Comparison of ENCODE assay signal across 8 mouse cellular contexts in the genomic region with DNA sequence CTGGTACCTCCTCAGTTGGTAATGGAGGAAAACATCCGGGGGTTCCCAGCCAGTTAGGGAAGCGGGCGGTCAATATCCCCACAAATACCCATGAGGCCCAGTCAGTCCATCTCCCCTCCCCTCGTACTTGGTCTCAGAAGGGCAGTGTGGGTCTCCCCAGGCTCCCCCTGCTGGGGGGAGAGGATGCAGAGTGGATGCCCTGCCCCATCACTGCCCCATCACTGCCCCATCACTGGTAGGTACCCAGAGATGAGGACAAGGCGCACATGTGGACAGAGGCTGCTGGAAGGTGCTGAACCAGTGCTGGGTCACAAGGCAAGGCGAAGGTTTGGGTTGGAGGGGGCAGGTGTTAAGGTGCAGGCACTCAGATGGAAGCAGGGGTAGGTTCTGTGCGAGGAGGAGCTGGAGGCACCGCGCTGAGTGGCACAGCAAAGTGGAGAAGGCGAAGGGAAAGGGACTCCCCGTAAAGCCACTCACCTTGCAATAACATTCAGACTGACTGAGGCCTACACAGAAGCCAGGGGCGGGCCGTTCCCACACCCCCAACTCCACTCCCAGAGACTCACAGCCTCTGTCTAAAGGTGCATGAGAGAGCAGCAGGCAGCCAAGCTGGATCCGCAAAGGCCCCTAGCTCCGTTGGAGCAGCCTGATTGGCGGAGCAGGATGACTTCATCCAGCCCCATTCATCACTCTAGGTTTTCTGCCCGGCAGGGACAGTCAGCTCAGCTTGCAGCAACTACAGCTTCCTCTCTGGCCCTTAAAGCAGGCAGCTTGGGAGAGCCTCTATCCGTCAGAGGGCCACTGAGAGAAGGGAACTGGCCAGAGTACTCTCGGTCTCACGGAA.
A peak's percentile ranks its signal among the peaks of the same experiment; 100 is the strongest.
DNase-seq lines count a peak whose midpoint lies in the region; ATAC-seq and TF ChIP-seq lines count a peak whose summit lies in the region.

No protein-coding gene starts in this region.

- peak; percentile 90 for ATAC-seq in hindbrain, postnatal 0 days
- ATAC-seq in liver, embryonic 11.5 days (replicated peaks; ENCODE audit: low FRiP score) = peak; percentile 27; the same call in 1 of the 2 replicates

- H3K79me2 ChIP-seq in heart, adult 2 months (replicated peaks; ENCODE audit: control insufficient read depth, insufficient read depth, low read length) = no peaks in the 10 kb centered on the region; the same call in 1 of the 2 replicates

- H3K27me3 ChIP-seq in heart, adult 2 months (ENCODE audit: control insufficient read depth, insufficient read depth, low read length) = no peaks in the 10 kb centered on the region
- H3K27me3 ChIP-seq in forebrain, embryonic 10.5 days (ENCODE audit: poor library complexity, severe bottlenecking) = no peaks in the 10 kb centered on the region
- H3K27me3 ChIP-seq in hindbrain, postnatal 0 days (ENCODE audit: insufficient read depth, low read length) = no peaks in the 10 kb centered on the region
- H3K27me3 ChIP-seq in liver, embryonic 11.5 days (replicated peaks; ENCODE audit: control insufficient read depth, insufficient read depth, low read length) = no peaks in the 10 kb centered on the region

- no peaks in the 10 kb centered on the region for H3K9me3 ChIP-seq in forebrain, embryonic 10.5 days
- no peaks in the 10 kb centered on the region for H3K9me3 ChIP-seq in hindbrain, postnatal 0 days (ENCODE audit: low read length)
- no peaks in the 10 kb centered on the region for H3K9me3 ChIP-seq in liver, embryonic 11.5 days (ENCODE audit: control insufficient read depth, low read length)

- H3K4me2 ChIP-seq in hindbrain, postnatal 0 days (ENCODE audit: low read depth, low read length) = peak overlapping the region; percentile 38
- H3K4me2 ChIP-seq in liver, embryonic 11.5 days = peak overlapping the region; percentile 33

- no peak overlapping the region for H3K4me3 ChIP-seq in heart, adult 2 months
- no peak overlapping the region for H3K4me3 ChIP-seq in bone marrow, adult 2 months (replicated peaks; ENCODE audit: control insufficient read depth, low read depth, low read length)
- peak overlapping the region; percentile 42 for H3K4me3 ChIP-seq in forebrain, embryonic 10.5 days
- 0 out of 2 replicates have a peak overlapping the region, but pooled peaks have one; percentile 3 for H3K4me3 ChIP-seq in hindbrain, postnatal 0 days (ENCODE audit: low read length)
- no peak overlapping the region for H3K4me3 ChIP-seq in liver, embryonic 11.5 days (ENCODE audit: low read depth, low read length)

- H3K27ac ChIP-seq in heart, adult 2 months = no peak overlapping the region
- no peak overlapping the region for H3K27ac ChIP-seq in bone marrow, adult 2 months (ENCODE audit: control insufficient read depth, insufficient read depth, low read depth, low read length, poor library complexity)
- peak overlapping the region; percentile 81 for H3K27ac ChIP-seq in forebrain, embryonic 10.5 days
- peak overlapping the region; percentile 81 for H3K27ac ChIP-seq in hindbrain, postnatal 0 days
- peak overlapping the region; percentile 7; the same call in 1 of the 2 replicates for H3K27ac ChIP-seq in liver, embryonic 11.5 days (ENCODE audit: low read depth, low read length)

- H3K36me3 ChIP-seq in heart, adult 2 months (ENCODE audit: control insufficient read depth, insufficient read depth, low read length) = no peaks in the 10 kb centered on the region
- H3K36me3 ChIP-seq in forebrain, embryonic 10.5 days (replicated peaks) = no peaks in the 10 kb centered on the region
- no peaks in the 10 kb centered on the region for H3K36me3 ChIP-seq in hindbrain, postnatal 0 days (ENCODE audit: insufficient read depth, low read length)
- H3K36me3 ChIP-seq in liver, embryonic 11.5 days (ENCODE audit: control insufficient read depth, insufficient read depth, low read length) = no peaks in the 10 kb centered on the region

- DNase-seq in heart, adult 11 months = peak; percentile 85
- DNase-seq in heart, adult 2 months = no peak
- DNase-seq in forebrain, embryonic 10.5 days (ENCODE audit: extremely low spot score, low spot score) = peak; percentile 74
- DNase-seq in hindbrain, postnatal 0 days (ENCODE audit: low spot score) = peak; percentile 85
- DNase-seq in liver, embryonic 11.5 days (ENCODE audit: low spot score) = no peak
- DNase-seq in right cerebral cortex, postnatal 25 days = peak; percentile 85
- DNase-seq in testis, postnatal 14 days (ENCODE audit: low spot score) = no peak

- intact Hi-C loops in heart, adult 2 months (cut with DNase I) = loop anchor here (5.0 kb wide), 1 partner anchor 165 kb away; no protein-coding TSS in a partner anchor

- no peak for TF ChIP-seq POLR2A in heart, adult 2 months (IDR thresholded peaks at IDR 0.05; ENCODE audit: insufficient read depth, low read depth, low read length)
- no peak for TF ChIP-seq POLR2A in bone marrow, adult 2 months (IDR thresholded peaks at IDR 0.05; ENCODE audit: borderline replicate concordance, control insufficient read depth, low read depth, low read length)

- 45% methylated on average over 20 of the region's 20 CpGs for WGBS in heart, adult 2 months
- WGBS in bone marrow, adult 2 months = 72% methylated on average over 20 of the region's 20 CpGs
- WGBS in forebrain, embryonic 10.5 days = 14% methylated on average over 20 of the region's 20 CpGs
- 18% methylated on average over 20 of the region's 20 CpGs for WGBS in hindbrain, postnatal 0 days
- WGBS in liver, embryonic 11.5 days = 38% methylated on average over 20 of the region's 20 CpGs

- no peak for TF ChIP-seq EP300 in heart, adult 2 months (IDR thresholded peaks at IDR 0.05; ENCODE audit: insufficient read depth, low read depth, low read length)

- no peak; the same call in 1 of the 2 replicates for TF ChIP-seq CTCF in heart, adult 2 months (IDR thresholded peaks at IDR 0.05)
- 0 out of 2 replicates have a peak, but pooled peaks have one; percentile 2 for TF ChIP-seq CTCF in bone marrow, adult 2 months (IDR thresholded peaks at IDR 0.05; ENCODE audit: control insufficient read depth, insufficient read depth, low read length)
- peak; percentile 55 for TF ChIP-seq CTCF in hindbrain, postnatal 0 days (IDR thresholded peaks at IDR 0.05; ENCODE audit: low read depth)

- H3K4me1 ChIP-seq in heart, adult 2 months (ENCODE audit: control insufficient read depth, insufficient read depth, low read length) = no peaks in the 10 kb centered on the region
- H3K4me1 ChIP-seq in bone marrow, adult 2 months (ENCODE audit: control insufficient read depth, insufficient read depth, low read length) = no peaks in the 10 kb centered on the region; the same call in 1 of the 2 replicates
- peaks cover 29% of the 10 kb centered on the region for H3K4me1 ChIP-seq in forebrain, embryonic 10.5 days
- peaks cover 10% of the 10 kb centered on the region; the same call in 1 of the 2 replicates for H3K4me1 ChIP-seq in hindbrain, postnatal 0 days (ENCODE audit: insufficient read depth, low read length)
- H3K4me1 ChIP-seq in liver, embryonic 11.5 days (replicated peaks; ENCODE audit: control insufficient read depth, insufficient read depth, low read length) = peaks cover 7% of the 10 kb centered on the region; the same call in 1 of the 2 replicates

- H3K9ac ChIP-seq in heart, adult 2 months (ENCODE audit: low read depth, low read length) = no peak overlapping the region
- peak overlapping the region; percentile 28; the same call in 1 of the 2 replicates for H3K9ac ChIP-seq in hindbrain, postnatal 0 days (replicated peaks; ENCODE audit: low read length)
- H3K9ac ChIP-seq in liver, embryonic 11.5 days (ENCODE audit: low read depth, low read length) = no peak overlapping the region

Comparison
In these comparisons a context has a peak if more than half of its experiments do, and no peak if none do; other contexts are left out.
1. DNase-seq: peak in heart, adult 11 months (single experiment), forebrain, embryonic 10.5 days (single experiment), hindbrain, postnatal 0 days (single experiment) and right cerebral cortex, postnatal 25 days (single experiment); none in heart, adult 2 months (0 of 2), liver, embryonic 11.5 days (single experiment) and testis, postnatal 14 days (single experiment).
2. H3K27ac ChIP-seq: peak in forebrain, embryonic 10.5 days (single experiment), hindbrain, postnatal 0 days (single experiment) and liver, embryonic 11.5 days (single experiment); none in heart, adult 2 months (single experiment) and bone marrow, adult 2 months (single experiment).
3. H3K4me3 ChIP-seq: peak in forebrain, embryonic 10.5 days (single experiment) and hindbrain, postnatal 0 days (single experiment); none in heart, adult 2 months (single experiment), bone marrow, adult 2 months (single experiment) and liver, embryonic 11.5 days (single experiment).